Mouse (Mus musculus): ENCODE results near the gene Gm49369. TPM values are rescaled to one million over a fixed set of nuclear protein-coding genes. Genes with fewer than 3 reads are reported as not detected.
"Not testable (repeated sequence)": the region's sequence is repeated elsewhere in the genome, so short reads cannot be mapped to it uniquely, and the experiment has no call there.

Gene Gm49369
- polyA plus RNA-seq, 1 experiment, result not detected

DNA sequence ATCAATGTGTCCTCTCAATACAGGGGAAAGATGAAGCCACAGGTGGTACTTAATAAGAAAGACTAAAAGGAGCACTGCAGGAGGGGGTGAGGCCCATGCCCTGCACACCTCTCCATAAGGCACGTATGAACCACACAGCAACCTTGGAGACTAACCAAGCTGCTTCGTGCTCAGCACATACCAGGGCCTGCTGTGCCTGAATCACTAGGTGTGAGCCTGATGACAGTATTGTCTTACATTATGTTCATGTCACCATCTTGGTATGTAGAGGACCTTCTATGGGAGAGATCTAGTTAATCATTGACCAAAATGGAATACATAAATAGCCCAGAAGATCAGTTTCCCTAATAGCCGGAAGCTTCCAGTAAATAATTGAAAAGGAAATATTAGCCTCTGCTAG is 27.1 kb upstream of the Gm49369 start:
- no peaks in the 10 kb centered on the region for H3K4me1 ChIP-seq (ENCODE audit: control insufficient read depth, insufficient read depth, low read length)
- no peaks in the 10 kb centered on the region for H3K27me3 ChIP-seq (ENCODE audit: control insufficient read depth, insufficient read depth, low read length, poor library complexity, severe bottlenecking)
- no peak for TF ChIP-seq EP300 (IDR thresholded peaks at IDR 0.05; ENCODE audit: insufficient read depth, low read depth, low read length)
- no peak for TF ChIP-seq CTCF (IDR thresholded peaks at IDR 0.05; ENCODE audit: low read depth, low read length)
- TF ChIP-seq POLR2A (IDR thresholded peaks at IDR 0.05; ENCODE audit: insufficient read depth, low read length), result no peak

DNA sequence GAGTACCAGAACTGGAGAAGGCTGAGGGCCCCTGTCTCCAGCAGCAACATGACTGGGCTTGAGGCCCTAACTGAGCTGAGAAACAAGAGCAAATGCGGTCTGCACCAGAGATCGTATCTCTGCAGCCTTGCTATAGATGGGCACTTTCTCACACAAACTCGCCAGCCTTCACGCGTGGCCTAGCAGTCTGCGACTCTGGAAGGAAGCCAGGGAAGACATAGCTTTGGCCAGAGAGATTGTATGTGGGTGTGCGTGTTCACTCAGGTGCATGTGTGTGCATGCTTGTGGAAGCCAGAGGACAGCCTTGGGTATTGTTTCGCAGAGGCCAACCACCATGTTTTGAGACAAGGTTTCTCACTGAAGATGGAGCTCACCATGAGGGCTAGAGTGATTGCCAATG is 26.2 kb upstream of the Gm49369 start:
- H3K9me3 ChIP-seq (replicated peaks; ENCODE audit: control insufficient read depth, insufficient read depth, low read length, poor library complexity, severe bottlenecking), result no peaks in the 10 kb centered on the region
- no peak for TF ChIP-seq CTCF (IDR thresholded peaks at IDR 0.05; ENCODE audit: low read depth, low read length)
- TF ChIP-seq EP300 (IDR thresholded peaks at IDR 0.05; ENCODE audit: insufficient read depth, low read depth, low read length), result no peak
- TF ChIP-seq POLR2A (IDR thresholded peaks at IDR 0.05; ENCODE audit: insufficient read depth, low read length), result no peak
- H3K4me3 ChIP-seq (ENCODE audit: low read depth, low read length), result no peak overlapping the region
- no peak overlapping the region for H3K9ac ChIP-seq (ENCODE audit: low read depth, poor library complexity, severe bottlenecking)
- no peaks in the 10 kb centered on the region for H3K36me3 ChIP-seq (ENCODE audit: control insufficient read depth, insufficient read depth, low read length, poor library complexity, severe bottlenecking)
- no peaks in the 10 kb centered on the region for H3K27me3 ChIP-seq (ENCODE audit: control insufficient read depth, insufficient read depth, low read length, poor library complexity, severe bottlenecking)
- H3K27ac ChIP-seq (ENCODE audit: insufficient read depth, low read length), result no peak overlapping the region
- H3K4me1 ChIP-seq (ENCODE audit: control insufficient read depth, insufficient read depth, low read length), result no peaks in the 10 kb centered on the region

More for the DNA sequence above, 27.1 kb upstream of the Gm49369 start:
- no peak overlapping the region for H3K27ac ChIP-seq (ENCODE audit: insufficient read depth, low read length)
- no peak overlapping the region for H3K4me3 ChIP-seq (ENCODE audit: low read depth, low read length)
- H3K9me3 ChIP-seq (replicated peaks; ENCODE audit: control insufficient read depth, insufficient read depth, low read length, poor library complexity, severe bottlenecking), result no peaks in the 10 kb centered on the region
- no peak overlapping the region for H3K9ac ChIP-seq (ENCODE audit: low read depth, poor library complexity, severe bottlenecking)
- no peaks in the 10 kb centered on the region for H3K36me3 ChIP-seq (ENCODE audit: control insufficient read depth, insufficient read depth, low read length, poor library complexity, severe bottlenecking)

DNA sequence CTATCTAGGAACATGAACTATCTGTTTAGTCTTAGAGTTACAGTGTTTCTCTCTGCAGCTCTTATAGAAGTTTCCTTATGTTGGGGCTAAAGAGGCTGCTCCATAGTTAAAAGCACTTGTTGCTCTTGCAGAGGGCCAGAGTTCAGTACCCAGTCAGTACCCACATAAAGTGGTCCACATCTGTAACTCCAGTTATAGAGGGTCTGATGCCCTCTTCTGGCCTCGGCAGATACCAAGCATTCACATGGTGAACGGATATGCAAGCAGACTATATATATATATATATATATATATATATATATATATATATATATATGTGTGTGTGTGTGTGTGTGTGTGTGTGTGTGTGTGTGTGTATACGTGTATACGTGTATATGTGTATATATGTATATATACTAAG is 25.5 kb upstream of the Gm49369 start:
- Histone ChIP-seq H3K27ac (ENCODE audit: insufficient read depth, low read length) (no peak overlapping the region), H3K27me3 (ENCODE audit: control insufficient read depth, insufficient read depth, low read length, poor library complexity, severe bottlenecking) (no peaks in the 10 kb centered on the region), H3K4me1 (ENCODE audit: control insufficient read depth, insufficient read depth, low read length) (no peaks in the 10 kb centered on the region), H3K9ac (ENCODE audit: low read depth, poor library complexity, severe bottlenecking) (no peak overlapping the region), H3K4me3 (ENCODE audit: low read depth, low read length) (no peak overlapping the region), H3K9me3 (replicated peaks; ENCODE audit: control insufficient read depth, insufficient read depth, low read length, poor library complexity, severe bottlenecking) (no peaks in the 10 kb centered on the region), H3K36me3 (ENCODE audit: control insufficient read depth, insufficient read depth, low read length, poor library complexity, severe bottlenecking) (no peaks in the 10 kb centered on the region)
- TF ChIP-seq EP300 (IDR thresholded peaks at IDR 0.05; ENCODE audit: insufficient read depth, low read depth, low read length) (no peak), POLR2A (IDR thresholded peaks at IDR 0.05; ENCODE audit: insufficient read depth, low read length) (no peak), CTCF (IDR thresholded peaks at IDR 0.05; ENCODE audit: low read depth, low read length) (no peak)

DNA sequence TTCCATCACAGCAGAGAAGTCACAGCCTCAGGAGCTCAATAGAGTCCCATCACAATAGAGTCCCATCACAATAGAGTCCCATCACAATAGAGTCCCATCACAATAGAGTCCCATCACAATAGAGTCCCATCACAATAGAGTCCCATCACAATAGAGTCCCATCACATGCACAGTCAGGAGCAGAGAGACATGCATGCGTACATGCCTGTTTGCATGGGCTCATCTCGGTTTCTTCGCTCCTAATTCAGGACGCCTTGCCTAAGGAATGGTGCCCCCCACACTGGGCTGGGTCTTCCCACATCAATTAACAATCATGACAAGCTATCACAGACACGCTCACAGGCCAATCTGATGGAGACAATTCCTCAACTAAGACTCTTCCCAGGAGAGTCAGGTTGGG is 22.7 kb upstream of the Gm49369 start:
- not testable (repeated sequence) for H3K9ac ChIP-seq (ENCODE audit: low read depth, poor library complexity, severe bottlenecking); H3K4me1 ChIP-seq (ENCODE audit: control insufficient read depth, insufficient read depth, low read length)

DNA sequence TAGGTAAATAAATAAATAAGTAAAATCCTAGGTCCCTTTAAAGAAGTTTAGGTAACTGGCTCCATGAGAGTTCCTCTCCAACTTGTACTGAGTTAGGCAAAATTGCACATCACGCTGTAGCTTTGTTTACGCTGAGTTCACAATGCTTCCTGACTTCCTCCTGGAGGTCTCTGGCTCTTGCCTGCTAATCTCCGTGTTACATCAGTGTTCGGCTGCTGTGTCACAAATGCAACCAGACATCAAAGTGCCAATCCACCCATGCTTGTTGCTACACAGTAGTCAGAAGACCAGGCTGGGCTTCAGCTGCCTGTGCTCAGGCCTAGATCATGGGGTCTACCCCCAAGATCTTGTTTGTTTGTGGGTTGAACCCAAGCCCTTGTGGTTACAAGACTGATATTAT is 21.1 kb upstream of the Gm49369 start:
- Histone ChIP-seq H3K27ac (ENCODE audit: insufficient read depth, low read length) (no peak overlapping the region), H3K4me3 (ENCODE audit: low read depth, low read length) (no peak overlapping the region), H3K36me3 (ENCODE audit: control insufficient read depth, insufficient read depth, low read length, poor library complexity, severe bottlenecking) (no peaks in the 10 kb centered on the region), H3K4me1 (ENCODE audit: control insufficient read depth, insufficient read depth, low read length) (no peaks in the 10 kb centered on the region), H3K27me3 (ENCODE audit: control insufficient read depth, insufficient read depth, low read length, poor library complexity, severe bottlenecking) (no peaks in the 10 kb centered on the region), H3K9ac (ENCODE audit: low read depth, poor library complexity, severe bottlenecking) (no peak overlapping the region), H3K9me3 (replicated peaks; ENCODE audit: control insufficient read depth, insufficient read depth, low read length, poor library complexity, severe bottlenecking) (no peaks in the 10 kb centered on the region)
- TF ChIP-seq EP300 (IDR thresholded peaks at IDR 0.05; ENCODE audit: insufficient read depth, low read depth, low read length), result no peak
- no peak for TF ChIP-seq CTCF (IDR thresholded peaks at IDR 0.05; ENCODE audit: low read depth, low read length)
- no peak for TF ChIP-seq POLR2A (IDR thresholded peaks at IDR 0.05; ENCODE audit: insufficient read depth, low read length)

More for the DNA sequence above, 22.7 kb upstream of the Gm49369 start:
- H3K4me3 ChIP-seq (ENCODE audit: low read depth, low read length); H3K9me3 ChIP-seq (replicated peaks; ENCODE audit: control insufficient read depth, insufficient read depth, low read length, poor library complexity, severe bottlenecking); H3K36me3 ChIP-seq (ENCODE audit: control insufficient read depth, insufficient read depth, low read length, poor library complexity, severe bottlenecking); H3K27me3 ChIP-seq (ENCODE audit: control insufficient read depth, insufficient read depth, low read length, poor library complexity, severe bottlenecking): not testable (repeated sequence)
- peak; percentile 81 for TF ChIP-seq EP300 (IDR thresholded peaks at IDR 0.05; ENCODE audit: insufficient read depth, low read depth, low read length)
- peak overlapping the region; percentile 64 for H3K27ac ChIP-seq (ENCODE audit: insufficient read depth, low read length)

DNA sequence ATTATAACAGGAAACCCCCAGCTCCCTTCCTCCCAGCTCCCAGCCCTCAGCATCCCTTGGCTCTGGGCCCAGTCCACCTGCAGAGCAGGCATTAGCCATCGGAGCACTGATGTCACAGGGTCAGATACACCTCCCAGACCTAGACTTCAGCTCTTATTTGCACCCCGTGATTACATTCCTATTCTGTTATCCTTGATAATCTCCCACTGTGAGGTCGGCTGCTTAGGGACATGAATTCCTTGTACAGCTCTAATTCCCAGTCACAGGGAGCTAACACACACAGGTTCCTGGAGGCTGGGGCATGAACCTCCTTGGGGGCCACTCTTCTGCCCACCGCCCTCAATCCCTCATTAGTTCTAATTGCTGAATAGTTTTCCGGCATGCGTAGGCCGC is 18.3 kb upstream of the Gm49369 start:
- no peaks in the 10 kb centered on the region for H3K9me3 ChIP-seq (replicated peaks; ENCODE audit: control insufficient read depth, insufficient read depth, low read length, poor library complexity, severe bottlenecking)
- H3K27ac ChIP-seq (ENCODE audit: insufficient read depth, low read length), result no peak overlapping the region
- H3K36me3 ChIP-seq (ENCODE audit: control insufficient read depth, insufficient read depth, low read length, poor library complexity, severe bottlenecking), result no peaks in the 10 kb centered on the region
- no peak overlapping the region for H3K9ac ChIP-seq (ENCODE audit: low read depth, poor library complexity, severe bottlenecking)
- H3K4me1 ChIP-seq (ENCODE audit: control insufficient read depth, insufficient read depth, low read length), result no peaks in the 10 kb centered on the region
- no peak overlapping the region for H3K4me3 ChIP-seq (ENCODE audit: low read depth, low read length)
- no peak for TF ChIP-seq CTCF (IDR thresholded peaks at IDR 0.05; ENCODE audit: low read depth, low read length)
- no peak for TF ChIP-seq EP300 (IDR thresholded peaks at IDR 0.05; ENCODE audit: insufficient read depth, low read depth, low read length)
- TF ChIP-seq POLR2A (IDR thresholded peaks at IDR 0.05; ENCODE audit: insufficient read depth, low read length), result no peak
- no peaks in the 10 kb centered on the region for H3K27me3 ChIP-seq (ENCODE audit: control insufficient read depth, insufficient read depth, low read length, poor library complexity, severe bottlenecking)
